Mouse (Mus musculus) ES-Bruce4 (cell line): ENCODE data around the gene Shb. TPM values are rescaled to one million over a fixed set of nuclear protein-coding genes. Genes with fewer than 3 reads are reported as not detected.
A peak's percentile ranks its signal among the peaks of the same experiment; 100 is the strongest.

ENCODE experiments used
- H3K27ac ChIP-seq: 2 replicates; pipeline ENCODE4 v1.5.1; 2012; ENCODE audit warnings: low read length, inconsistent platforms; ENCODE audit not compliant: insufficient read depth
- H3K27me3 ChIP-seq: 2 replicates; pipeline ENCODE4 v1.6.1; 2012; ENCODE audit warnings: mild to moderate bottlenecking, low read length, inconsistent platforms; ENCODE audit not compliant: control insufficient read depth, poor library complexity, insufficient read depth, severe bottlenecking
- H3K36me3 ChIP-seq: 2 replicates; pipeline ENCODE4 v1.6.1; 2012; ENCODE audit warnings: inconsistent platforms, mild to moderate bottlenecking, low read length, moderate library complexity; ENCODE audit not compliant: control insufficient read depth, poor library complexity, insufficient read depth, severe bottlenecking
- H3K4me1 ChIP-seq: one replicate; pipeline ENCODE4 v1.8.1; 2011; ENCODE audit warnings: low read length; ENCODE audit not compliant: control insufficient read depth, insufficient read depth
- H3K4me3 ChIP-seq: 2 replicates; pipeline ENCODE4 v1.5.1; 2011; ENCODE audit warnings: low read depth, mild to moderate bottlenecking, low read length
- H3K9ac ChIP-seq: 2 replicates; pipeline ENCODE4 v1.6.1; 2012; ENCODE audit warnings: low read depth, mild to moderate bottlenecking, inconsistent platforms; ENCODE audit not compliant: poor library complexity, severe bottlenecking
- H3K9me3 ChIP-seq: replicated peaks from 2 replicates; pipeline ENCODE4 v1.6.1; 2012; ENCODE audit warnings: mild to moderate bottlenecking, low read length, inconsistent platforms; ENCODE audit not compliant: control insufficient read depth, poor library complexity, insufficient read depth, severe bottlenecking
- CTCF ChIP-seq: IDR thresholded peaks from one replicate; pipeline ENCODE4 v1.8.1; 2011; ENCODE audit warnings: low read depth, low read length
- EP300 ChIP-seq: IDR thresholded peaks from 2 replicates; pipeline ENCODE4 v1.6.1; 2011; ENCODE audit warnings: low read depth, low read length; ENCODE audit not compliant: insufficient read depth
- POLR2A ChIP-seq: IDR thresholded peaks from one replicate; pipeline ENCODE4 v1.8.1; 2011; ENCODE audit warnings: low read length; ENCODE audit not compliant: insufficient read depth
- polyA plus RNA-seq: library from polyadenylated mRNA; stranded (reverse); fragments of >200 nt; gene quantifications from 2 replicates; pipeline ENCODE4 v1.2.4, GENCODE M21; 2011; ENCODE audit warnings: low read depth; ENCODE audit not compliant: missing spikeins, insufficient read depth, insufficient read length

Gene Shb
- polyA plus RNA-seq, 1 experiment: 27.4 TPM

DNA sequence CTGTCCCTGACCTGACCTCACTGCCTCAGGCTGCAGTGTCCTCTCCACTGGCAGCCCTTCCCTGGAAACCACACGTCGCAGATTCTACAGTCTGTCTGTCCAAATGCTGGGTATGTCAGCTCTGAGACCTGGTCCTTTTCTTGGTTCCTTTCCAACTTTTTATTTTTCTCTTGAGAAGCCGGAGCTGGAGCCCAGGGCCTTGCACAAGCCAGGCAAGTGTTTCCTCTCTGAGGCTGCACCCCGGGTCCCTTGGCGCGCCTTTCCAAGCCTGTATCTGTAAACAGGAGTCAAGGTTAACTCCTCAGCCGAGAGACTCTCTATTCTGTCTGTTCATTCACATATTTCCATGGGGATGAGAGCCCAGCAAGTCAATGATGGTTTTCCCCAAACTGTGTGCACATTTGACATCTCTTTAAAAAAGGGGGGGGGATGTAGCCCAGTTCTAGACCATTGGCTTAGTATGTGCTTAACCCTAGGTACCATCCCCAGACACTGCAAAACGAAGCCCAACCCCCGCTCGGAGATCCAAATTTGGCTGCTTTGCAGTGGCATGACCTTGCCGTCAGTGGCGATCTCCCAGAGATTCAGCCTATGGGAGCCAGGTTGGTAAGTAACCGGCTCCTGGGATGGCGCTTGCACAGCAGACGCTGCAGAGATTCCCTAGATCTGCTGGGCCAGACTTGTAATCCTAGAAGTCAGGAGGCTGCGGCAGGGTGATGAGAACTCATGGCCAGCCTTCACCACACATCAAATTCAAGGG is 119.7 kb downstream of the Shb start:
- TF ChIP-seq POLR2A: no peak
- TF ChIP-seq CTCF: no peak
- H3K9me3 ChIP-seq: no peaks in the 10 kb centered on the region
- no peak overlapping the region for H3K9ac ChIP-seq
- no peak overlapping the region for H3K4me3 ChIP-seq
- H3K36me3 ChIP-seq: no peaks in the 10 kb centered on the region
- no peaks in the 10 kb centered on the region for H3K27me3 ChIP-seq
- H3K4me1 ChIP-seq: no peaks in the 10 kb centered on the region
- no peak overlapping the region for H3K27ac ChIP-seq

DNA sequence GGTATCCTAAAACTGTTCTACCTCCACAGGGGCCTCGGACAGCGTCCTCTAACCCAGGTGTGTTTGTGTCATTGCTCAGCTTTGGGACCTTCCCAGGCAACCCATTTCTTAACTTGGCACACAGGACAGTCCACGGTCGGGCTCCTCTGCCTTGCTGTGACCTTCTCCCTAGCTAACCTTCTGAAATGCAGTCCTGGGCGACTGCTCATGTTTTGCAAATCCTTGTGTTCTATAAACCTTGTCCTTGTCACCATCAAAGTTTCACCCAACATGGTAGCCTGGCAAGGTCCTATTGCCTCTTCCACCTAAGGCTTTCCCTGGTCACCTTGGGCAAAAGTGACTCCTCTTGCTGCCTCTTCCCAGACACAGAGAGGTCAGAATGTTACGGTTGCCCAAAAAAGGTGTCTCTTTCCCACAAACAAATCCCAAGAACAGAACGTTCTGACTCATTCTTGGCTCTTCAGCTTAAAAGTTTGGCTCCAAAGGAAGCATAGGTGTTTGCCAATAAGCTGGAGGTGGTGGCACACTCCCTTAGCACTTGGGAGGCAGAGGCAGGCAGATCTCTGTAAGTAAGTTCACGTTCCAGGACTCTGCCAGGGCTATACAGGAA is 121.0 kb downstream of the Shb start:
- no peaks in the 10 kb centered on the region for H3K9me3 ChIP-seq
- H3K4me3 ChIP-seq: no peak overlapping the region
- no peaks in the 10 kb centered on the region for H3K27me3 ChIP-seq

GRCm38 (mm10) chr4:45409270-45409669 is 123.0 kb downstream of the Shb start:
- Histone ChIP-seq H3K27ac (no peak overlapping the region), H3K4me3 (peak overlapping the region; percentile 72), H3K9ac (peak overlapping the region; percentile 92), H3K9me3 (no peaks in the 10 kb centered on the region), H3K27me3 (no peaks in the 10 kb centered on the region), H3K4me1 (no peaks in the 10 kb centered on the region), H3K36me3 (peaks cover under 1% of the 10 kb centered on the region; the same call in 1 of the 2 replicates)
- no peak for TF ChIP-seq POLR2A
- no peak for TF ChIP-seq EP300
- no peak for TF ChIP-seq CTCF

More for the DNA sequence above, 121.0 kb downstream of the Shb start:
- Histone ChIP-seq H3K27ac (no peak overlapping the region), H3K36me3 (no peaks in the 10 kb centered on the region), H3K4me1 (no peaks in the 10 kb centered on the region), H3K9ac (no peak overlapping the region)
- TF ChIP-seq EP300 (no peak), POLR2A (no peak), CTCF (no peak)

- 0 out of 2 replicates have a peak within 1 kb of the TSS, but pooled peaks have one; percentile 21 for H3K27ac ChIP-seq
- TF ChIP-seq POLR2A (peak; percentile 62), EP300 (no peak)
- H3K9me3 ChIP-seq: no peaks in the 10 kb centered on the region
Measured at GRCm38 (mm10) chr4:45408427-45409132, 123.7 kb downstream of the Shb start, which contains the start of gene Slc25a51. Slc25a51 (minus strand) TSS chr4:45408766.

DNA sequence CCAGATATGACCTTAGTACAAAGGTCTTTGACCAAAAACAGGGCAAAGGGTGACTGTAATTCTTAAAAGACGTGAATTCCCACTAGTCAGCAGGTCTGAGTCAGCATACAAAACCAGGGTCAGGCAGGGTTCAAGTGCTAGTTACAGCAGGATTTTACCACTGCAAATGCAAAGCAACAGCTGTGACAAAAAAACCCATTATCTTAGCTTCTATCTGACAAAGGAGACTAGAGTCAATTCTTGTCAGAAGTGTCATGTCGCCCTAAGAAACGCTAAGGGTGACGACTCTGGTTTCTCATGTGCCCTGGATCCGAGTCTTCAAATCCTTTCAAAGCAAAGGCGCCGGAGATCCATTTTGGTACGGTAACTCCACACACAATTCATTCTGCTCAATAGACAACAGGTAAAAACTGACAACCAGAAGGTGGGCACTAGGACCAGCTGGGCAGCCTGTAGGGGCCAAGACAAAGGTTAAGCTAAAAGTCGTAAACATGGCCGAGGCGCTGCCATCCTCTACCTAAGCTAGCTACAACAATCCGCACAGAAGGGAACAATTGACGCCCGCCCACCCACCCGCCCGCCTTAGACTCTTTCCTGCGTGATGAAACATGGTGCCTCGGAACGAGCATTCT is 124.5 kb downstream of the Shb start:
- Histone ChIP-seq H3K9me3 (no peaks in the 10 kb centered on the region), H3K9ac (peak overlapping the region; percentile 92), H3K36me3 (peaks cover 2% of the 10 kb centered on the region; the same call in 1 of the 2 replicates), H3K27ac (no peak overlapping the region), H3K27me3 (no peaks in the 10 kb centered on the region), H3K4me1 (no peaks in the 10 kb centered on the region), H3K4me3 (peak overlapping the region; percentile 81)
- TF ChIP-seq CTCF (no peak), POLR2A (no peak), EP300 (no peak)

More at GRCm38 (mm10) chr4:45408427-45409132, 123.7 kb downstream of the Shb start, which contains the start of gene Slc25a51:
- Histone ChIP-seq H3K4me1 (no peaks in the 10 kb centered on the region), H3K9ac (peak within 1 kb of the TSS; percentile 92), H3K4me3 (peak within 1 kb of the TSS; percentile 81), H3K36me3 (peaks cover 2% of the 10 kb centered on the region; the same call in 1 of the 2 replicates), H3K27me3 (no peaks in the 10 kb centered on the region)
